Mouse (Mus musculus) MEL (cell line): ENCODE results near the gene Fam69b. TPM values are rescaled to one million over a fixed set of nuclear protein-coding genes. Genes with fewer than 3 reads are reported as not detected.

Source experiments
- DNase-seq: peaks from one replicate; pipeline ENCODE4 v3.0.0; 2011; ENCODE audit warnings: low read depth, low spot score
- H3K27ac ChIP-seq: 2 replicates; pipeline ENCODE4 v1.5.1; 2012; ENCODE audit warnings: low read depth, mild to moderate bottlenecking, control low read depth, low read length, moderate library complexity; ENCODE audit not compliant: control insufficient read depth
- H3K27me3 ChIP-seq, 2 experiments: fragments of 150-350 bp in 1 of 2; sonication (generic) in 1 of 2; 2 replicates each; pipeline ENCODE4 v1.6.1; 2012; ENCODE audit warnings: low read length in 2 of 2, mild to moderate bottlenecking in 2 of 2, improper control_type of control experiment in 1 of 2, moderate library complexity in 1 of 2; ENCODE audit not compliant: insufficient read depth in 2 of 2, control insufficient read depth in 1 of 2
- H3K36me3 ChIP-seq, 2 experiments: 2 replicates each; pipeline ENCODE4 v1.6.1; 2012 to 2014; ENCODE audit warnings: low read length in 2 of 2, improper control_type of control experiment in 1 of 2, inconsistent platforms in 1 of 2, mild to moderate bottlenecking in 1 of 2; ENCODE audit not compliant: insufficient read depth in 2 of 2, control insufficient read depth in 1 of 2
- H3K4me1 ChIP-seq, 2 experiments: fragments of 150-350 bp in 1 of 2; sonication (generic) in 1 of 2; 2 replicates each; pipeline ENCODE4 v1.6.1; 2012; ENCODE audit warnings: low read length in 2 of 2, improper control_type of control experiment in 1 of 2, mild to moderate bottlenecking in 1 of 2; ENCODE audit not compliant: insufficient read depth in 2 of 2, control insufficient read depth in 1 of 2
- H3K4me3 ChIP-seq, 2 experiments: fragments of 150-350 bp in 1 of 2; sonication (generic) in 1 of 2; 2 replicates each; pipeline ENCODE4 v1.5.1; 2012; ENCODE audit warnings: low read depth in 2 of 2, low read length in 2 of 2, mild to moderate bottlenecking in 2 of 2, moderate library complexity in 2 of 2, control low read depth in 1 of 2, improper control_type of control experiment in 1 of 2; ENCODE audit not compliant: control insufficient read depth in 1 of 2, insufficient read depth in 1 of 2
- H3K79me2 ChIP-seq: 2 replicates; pipeline ENCODE4 v1.6.1; 2012; ENCODE audit warnings: mild to moderate bottlenecking, low read length, moderate library complexity; ENCODE audit not compliant: control insufficient read depth, poor library complexity, insufficient read depth
- H3K9ac ChIP-seq: 2 replicates; pipeline ENCODE4 v1.6.1; 2012; ENCODE audit warnings: low read depth, mild to moderate bottlenecking, control low read depth, low read length, moderate library complexity; ENCODE audit not compliant: control insufficient read depth, poor library complexity, severe bottlenecking
- H3K9me3 ChIP-seq: fragments of 150-350 bp; sonication (generic); replicated peaks from 2 replicates; pipeline ENCODE4 v1.6.1; 2012; ENCODE audit warnings: mild to moderate bottlenecking, low read length, improper control_type of control experiment, moderate library complexity; ENCODE audit not compliant: insufficient read depth
- BHLHE40 ChIP-seq: IDR thresholded peaks from 2 replicates; pipeline ENCODE4 v1.6.1; 2012; ENCODE audit warnings: low read depth, mild to moderate bottlenecking, inconsistent platforms, low read length, improper control_type of control experiment, borderline replicate concordance
- E2F4 ChIP-seq: IDR thresholded peaks from 2 replicates; pipeline ENCODE4 v1.6.1; 2011; ENCODE audit warnings: low read depth, low read length, improper control_type of control experiment, borderline replicate concordance
- ELF1 ChIP-seq: IDR thresholded peaks from 2 replicates; pipeline ENCODE4 v1.6.1; 2014; ENCODE audit warnings: low read depth, mild to moderate bottlenecking, inconsistent platforms, low read length, improper control_type of control experiment, moderate library complexity
- ETS1 ChIP-seq: IDR thresholded peaks from 2 replicates; pipeline ENCODE4 v1.6.1; 2012; ENCODE audit warnings: low read depth, mild to moderate bottlenecking, inconsistent platforms, low read length, improper control_type of control experiment, moderate library complexity
- JUND ChIP-seq: IDR thresholded peaks from 2 replicates; pipeline ENCODE4 v1.6.1; 2011; ENCODE audit warnings: low read depth, mild to moderate bottlenecking, improper control_type of control experiment, low read length
- KAT2A ChIP-seq: conservative IDR thresholded peaks from 2 replicates; pipeline ENCODE4 v1.6.1; 2012; ENCODE audit warnings: low read depth, low read length, improper control_type of control experiment, inconsistent platforms
- MAFK ChIP-seq: IDR thresholded peaks from 2 replicates; pipeline ENCODE4 v1.6.1; 2011; ENCODE audit warnings: low read depth, mild to moderate bottlenecking, low read length, improper control_type of control experiment, borderline replicate concordance
- MAZ ChIP-seq: IDR thresholded peaks from 2 replicates; pipeline ENCODE4 v1.6.1; 2012; ENCODE audit warnings: low read depth, mild to moderate bottlenecking, inconsistent platforms, low read length, improper control_type of control experiment
- MYC ChIP-seq: IDR thresholded peaks from 2 replicates; pipeline ENCODE4 v1.6.1; 2011; ENCODE audit warnings: low read depth, mild to moderate bottlenecking, low read length, improper control_type of control experiment, moderate library complexity
- NRF1 ChIP-seq: IDR thresholded peaks from 2 replicates; pipeline ENCODE4 v1.6.1; 2014; ENCODE audit warnings: low read depth, mild to moderate bottlenecking, inconsistent platforms, low read length, improper control_type of control experiment, moderate library complexity; ENCODE audit not compliant: poor library complexity, insufficient read depth, severe bottlenecking
- POLR2A ChIP-seq, 2 experiments: IDR thresholded peaks; 2 replicates each; pipeline ENCODE4 v1.6.1; 2011 to 2012; ENCODE audit warnings: low read length in 2 of 2, mild to moderate bottlenecking in 2 of 2, control low read depth in 1 of 2, improper control_type of control experiment in 1 of 2, low read depth in 1 of 2, moderate library complexity in 1 of 2; ENCODE audit not compliant: control insufficient read depth in 1 of 2, insufficient read depth in 1 of 2, poor library complexity in 1 of 2
- POLR2AphosphoS2 ChIP-seq: IDR thresholded peaks from 2 replicates; pipeline ENCODE4 v1.6.1; 2011; ENCODE audit warnings: low read length, improper control_type of control experiment
- POLR2AphosphoS5 ChIP-seq: IDR thresholded peaks from 2 replicates; pipeline ENCODE4 v1.6.1; 2012; ENCODE audit warnings: low read depth, borderline replicate concordance, mild to moderate bottlenecking, inconsistent platforms, low read length, moderate library complexity, mixed read lengths
- SMC3 ChIP-seq: IDR thresholded peaks from 2 replicates; pipeline ENCODE4 v1.6.1; 2011; ENCODE audit warnings: low read depth, low read length, improper control_type of control experiment
- TCF12 ChIP-seq: IDR thresholded peaks from 2 replicates; pipeline ENCODE4 v1.6.1; 2014; ENCODE audit warnings: low read depth, mild to moderate bottlenecking, inconsistent platforms, low read length, improper control_type of control experiment, moderate library complexity
- USF1 ChIP-seq: IDR thresholded peaks from 2 replicates; pipeline ENCODE4 v1.6.1; 2014; ENCODE audit warnings: low read depth, mild to moderate bottlenecking, inconsistent platforms, low read length, improper control_type of control experiment, moderate library complexity
- ZNF384 ChIP-seq: IDR thresholded peaks from 2 replicates; pipeline ENCODE4 v1.6.1; 2012; ENCODE audit warnings: low read depth, mild to moderate bottlenecking, inconsistent platforms, low read length, improper control_type of control experiment
- polyA plus RNA-seq, 2 experiments: library from polyadenylated mRNA; stranded (reverse) in 1 of 2; unstranded in 1 of 2; fragments of >175 nt in 1 of 2; fragments of >200 nt in 1 of 2; gene quantifications; 2 replicates each; pipeline versions ENCODE4 v1.2.1 to v1.2.4; 2012; ENCODE audit warnings: low replicate concordance in 2 of 2, low read depth in 1 of 2; ENCODE audit not compliant: insufficient read length in 2 of 2, insufficient read depth in 1 of 2, missing spikeins in 1 of 2
- total RNA-seq: library from RNA; depleted of rRNA; stranded (reverse); fragments of 300-350 nt; gene quantifications from 2 replicates; pipeline ENCODE4 v1.2.3, GENCODE M21; 2012

The Fam69b gene
- total and polyA plus RNA-seq, 3 experiments, result 0.42 to 0.67 TPM; not detected in 1

DNA sequence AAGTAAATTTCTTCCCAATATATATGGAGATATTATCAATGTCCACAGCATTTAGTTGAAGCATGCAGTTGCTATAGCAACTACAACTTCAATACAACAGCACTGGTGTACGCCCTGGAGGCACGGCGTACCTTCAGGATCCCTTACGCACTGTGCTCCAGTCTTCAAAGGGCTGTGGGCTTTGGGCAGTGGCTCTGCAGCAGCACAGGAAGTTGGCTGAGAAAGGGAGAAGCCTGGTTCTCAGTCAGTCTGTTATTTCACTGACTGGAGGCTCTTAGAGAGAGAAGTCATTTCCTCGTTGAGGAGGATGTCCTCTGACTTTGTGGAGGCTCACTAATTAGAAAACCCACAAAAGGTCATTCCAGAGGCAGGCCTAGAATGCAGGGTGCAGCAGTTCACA is 5.3 kb upstream of the Fam69b start:
- Histone ChIP-seq H3K36me3 (no peaks in the 10 kb centered on the region), H3K79me2 (no peaks in the 10 kb centered on the region)

DNA sequence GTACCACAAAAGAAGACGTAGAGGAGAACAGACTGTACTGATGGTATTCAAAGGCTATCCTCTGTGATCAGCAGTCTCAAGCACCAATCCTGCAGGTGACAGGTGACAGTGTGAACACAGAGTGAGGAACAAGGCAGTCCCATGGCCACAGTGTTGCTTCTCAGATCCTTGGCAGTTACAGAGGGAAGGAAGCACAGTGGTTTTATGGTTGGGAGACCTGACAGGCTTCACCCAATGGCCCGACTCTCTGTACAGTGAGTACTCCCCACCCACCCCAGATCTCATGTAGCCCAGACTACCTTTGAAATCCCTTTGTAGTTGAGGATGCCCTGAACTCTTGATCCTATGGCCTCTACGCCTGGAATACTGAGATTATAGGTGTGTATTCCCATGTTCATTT is 2.8 kb upstream of the Fam69b start:
- no peaks in the 10 kb centered on the region for H3K4me1 ChIP-seq
- H3K27ac ChIP-seq, result no peak overlapping the region
- H3K27me3 ChIP-seq, result peaks cover 0 to 7% of the 10 kb centered on the region in 2 experiments; a peak in 2 of 4 replicates
- no peaks in the 10 kb centered on the region for H3K36me3 ChIP-seq
- no peak overlapping the region for H3K4me3 ChIP-seq
- H3K9ac ChIP-seq, result no peak overlapping the region
- no peak for DNase-seq
- no peaks in the 10 kb centered on the region for H3K9me3 ChIP-seq
- H3K79me2 ChIP-seq, result no peaks in the 10 kb centered on the region
- TF ChIP-seq BHLHE40 (no peak), POLR2AphosphoS5 (no peak), ZNF384 (no peak)

More for the DNA sequence above, 5.3 kb upstream of the Fam69b start:
- no peak for TF ChIP-seq MYC
- no peak for TF ChIP-seq POLR2A (IDR thresholded peaks at IDR 0.05; ENCODE audit: control insufficient read depth in 1 of 2, insufficient read depth in 1 of 2, low read depth in 1 of 2, low read length in 2 of 2, poor library complexity in 1 of 2)
- no peak for TF ChIP-seq ELF1
- TF ChIP-seq MAZ, result no peak
- TF ChIP-seq ETS1, result no peak
- TF ChIP-seq POLR2AphosphoS2, result no peak
- no peak for TF ChIP-seq BHLHE40
- no peak for TF ChIP-seq E2F4
- TF ChIP-seq POLR2AphosphoS5, result no peak
- TF ChIP-seq TCF12, result no peak
- TF ChIP-seq USF1, result no peak
- no peak for TF ChIP-seq SMC3
- no peak for TF ChIP-seq NRF1
- TF ChIP-seq JUND, result no peak
- TF ChIP-seq MAFK, result no peak
- no peak for TF ChIP-seq KAT2A
- TF ChIP-seq, all 39 proteins: peak for 0
- no peaks in the 10 kb centered on the region for H3K4me1 ChIP-seq
- no peak for DNase-seq
- H3K9me3 ChIP-seq, result no peaks in the 10 kb centered on the region
- no peak overlapping the region for H3K9ac ChIP-seq
- peaks cover 0 to 11% of the 10 kb centered on the region in 2 experiments; a peak in 2 of 4 replicates for H3K27me3 ChIP-seq
- H3K4me3 ChIP-seq, result no peak overlapping the region
- no peak overlapping the region for H3K27ac ChIP-seq
